Mouse (Mus musculus) megakaryocyte-erythroid progenitor cell, adult 5 weeks (primary cell): ENCODE data around the gene Lkaaear1. TPM values are rescaled to one million over a fixed set of nuclear protein-coding genes. Genes with fewer than 3 reads are reported as not detected.

Experiments
- polyA plus RNA-seq: library from polyadenylated mRNA; stranded (reverse); fragments of >175 nt; gene quantifications from 2 replicates; pipeline ENCODE4 v1.2.3, GENCODE M21; 2012

Lkaaear1 gene
- polyA plus RNA-seq: not detected in 2 replicates

DNA sequence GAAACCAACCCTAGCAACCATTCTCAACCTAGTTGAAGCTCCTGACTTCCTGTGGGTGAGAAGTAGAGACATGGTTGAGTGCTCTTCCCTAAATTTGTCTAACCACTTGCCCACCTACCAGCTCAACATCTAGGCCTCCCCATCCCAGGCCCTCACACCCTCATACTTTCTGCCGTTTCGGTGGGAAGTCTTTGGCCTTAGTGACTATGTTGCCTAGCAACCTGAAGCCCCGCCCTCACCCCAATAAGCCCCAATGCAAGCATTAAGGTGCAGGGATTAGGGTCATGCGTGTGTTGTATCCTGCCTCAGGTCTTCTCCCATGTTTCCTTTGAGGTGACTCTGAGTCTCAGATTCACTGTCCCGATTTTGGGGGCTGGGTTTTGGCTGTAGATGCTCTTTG lies at the start of gene Lkaaear1:
Gene Lkaaear1, minus strand, starts transcription at position 202 of the 400 bp plus-strand sequence.

DNA sequence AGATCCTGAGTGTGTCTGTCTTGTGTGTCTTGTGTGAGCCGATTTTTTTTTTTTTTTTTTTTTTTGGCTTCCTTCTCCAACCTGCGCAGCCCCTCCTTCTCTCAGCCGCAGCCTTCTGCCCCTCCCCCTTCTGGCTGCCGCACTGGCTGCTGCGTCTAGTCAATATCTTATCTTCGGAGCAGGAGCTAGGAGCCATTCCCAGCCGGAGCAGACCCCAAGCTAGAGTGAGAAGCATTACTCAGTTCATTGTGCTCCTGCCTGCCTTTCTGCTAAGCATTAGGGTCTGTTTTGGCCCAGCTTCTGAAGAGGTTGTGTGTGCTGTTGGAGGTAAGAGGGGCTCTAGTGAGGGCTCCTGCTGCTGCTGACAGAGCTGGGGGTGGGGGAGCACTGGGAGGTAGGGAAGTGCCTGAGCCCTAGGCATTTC lies 16.7 kb upstream of the Lkaaear1 start, which contains the start of gene Oprl1:
Gene Oprl1, plus strand, starts transcription at position 114 of the 424 bp plus-strand sequence.

DNA sequence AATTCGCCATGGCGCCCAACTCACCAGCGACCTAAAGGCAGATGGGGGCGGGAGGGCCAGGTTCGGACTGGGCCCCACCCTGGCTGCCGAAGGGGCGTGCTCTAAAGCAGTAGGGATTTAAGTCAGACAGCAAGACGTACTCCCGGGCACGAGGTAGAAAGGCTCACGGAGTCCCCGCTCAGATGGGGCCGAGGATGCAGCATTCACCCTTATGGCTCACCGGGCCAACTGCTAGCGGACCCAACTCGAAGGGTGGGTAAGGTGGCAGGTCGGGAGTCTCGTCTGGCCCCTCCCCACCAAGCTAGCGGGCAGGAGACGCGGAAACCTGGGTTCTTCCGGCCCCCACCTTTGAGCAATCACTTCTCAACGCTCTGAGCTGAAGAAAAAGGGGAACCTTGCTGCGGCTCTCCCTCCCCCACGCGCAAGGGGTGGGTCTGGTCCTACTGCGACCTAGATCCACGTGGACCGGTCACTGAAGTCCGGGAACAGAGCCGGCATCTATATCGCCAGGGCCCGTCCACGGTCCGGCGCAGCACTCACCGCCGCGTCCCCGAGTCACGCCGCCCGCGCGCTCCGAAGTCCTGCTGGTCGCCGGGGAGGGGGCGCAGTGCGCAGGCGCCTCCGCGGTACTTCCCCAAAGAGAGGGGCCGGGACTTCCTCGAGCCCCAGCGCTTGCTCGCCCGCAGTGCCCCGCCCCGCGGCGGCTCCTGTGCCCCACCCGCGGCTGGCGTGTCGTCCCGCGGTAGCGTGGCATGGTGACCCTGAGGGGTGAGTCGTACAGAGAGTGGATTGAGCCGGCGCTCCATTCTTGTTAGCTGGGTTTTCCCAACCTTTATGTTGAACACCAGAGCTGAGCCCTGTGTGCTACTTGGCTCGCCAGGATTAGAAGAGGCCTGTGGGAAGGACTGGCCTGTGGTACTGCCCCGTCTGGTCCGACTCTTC lies 4.6 kb downstream of the Lkaaear1 start, which contains the start of gene Rgs19:
Gene Rgs19, minus strand, starts transcription at position 639 of the 942 bp plus-strand sequence.

DNA sequence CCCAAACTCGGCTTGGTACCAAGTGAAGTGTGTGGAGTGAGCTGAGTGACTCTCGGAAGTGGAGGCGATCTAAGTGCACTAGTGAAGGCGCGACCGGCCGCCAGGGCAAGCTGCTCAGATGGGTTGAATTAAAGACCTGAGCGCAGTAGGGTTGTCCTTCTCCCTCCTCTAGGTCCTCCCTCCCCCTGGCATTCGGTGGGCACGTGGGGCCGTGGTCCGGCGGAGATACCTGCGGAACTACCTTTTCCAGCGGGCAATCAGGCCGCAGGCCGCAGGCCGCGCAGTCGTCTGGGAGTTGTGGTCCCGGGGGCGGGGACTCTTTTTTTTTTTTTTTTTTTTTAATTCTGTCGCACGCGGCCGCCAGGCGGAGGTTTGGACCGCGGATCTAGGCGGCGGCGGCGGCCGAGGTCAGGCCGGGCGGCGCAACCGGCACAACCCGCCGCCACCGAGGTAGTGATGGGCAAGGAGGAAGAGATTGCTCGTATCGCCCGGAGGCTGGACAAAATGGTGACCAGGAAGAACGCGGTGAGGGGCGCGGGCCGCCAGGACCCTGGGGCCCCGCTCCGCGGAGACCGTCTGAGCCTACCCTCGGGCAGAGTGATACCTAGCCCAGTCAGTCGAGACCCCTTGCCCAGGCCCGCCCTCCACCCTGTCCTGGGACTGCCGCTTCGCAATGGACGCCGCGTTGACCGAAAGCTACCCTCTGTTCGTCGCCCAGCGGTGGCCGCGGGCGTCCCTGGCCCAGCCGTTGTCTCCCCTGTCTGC lies 18.1 kb downstream of the Lkaaear1 start, which contains the start of gene Tcea2:
Gene Tcea2, plus strand, starts transcription at position 360 of the 765 bp plus-strand sequence.

DNA sequence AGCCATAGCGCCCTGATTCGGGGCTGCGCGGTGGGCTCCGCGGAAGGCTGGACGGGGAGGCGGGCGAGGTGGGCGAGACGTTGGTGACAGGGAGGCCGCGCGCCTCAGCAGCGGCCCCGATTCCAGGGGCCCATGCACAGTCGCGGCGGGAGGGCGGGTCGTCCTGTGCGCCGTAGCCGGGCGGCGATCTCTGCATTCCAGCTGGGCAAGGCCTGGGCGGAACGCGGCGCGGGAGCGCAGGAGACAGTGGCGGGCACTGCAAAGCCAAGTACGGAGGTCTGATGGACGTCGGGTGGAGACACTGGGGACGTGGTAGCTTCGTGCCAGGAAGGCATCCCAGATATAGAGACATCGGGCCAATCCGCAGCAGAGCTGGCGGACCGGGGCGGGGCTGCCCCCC lies 26.9 kb downstream of the Lkaaear1 start, which contains the start of gene Sox18:
Gene Sox18, minus strand, starts transcription at position 315 of the 400 bp plus-strand sequence.

DNA sequence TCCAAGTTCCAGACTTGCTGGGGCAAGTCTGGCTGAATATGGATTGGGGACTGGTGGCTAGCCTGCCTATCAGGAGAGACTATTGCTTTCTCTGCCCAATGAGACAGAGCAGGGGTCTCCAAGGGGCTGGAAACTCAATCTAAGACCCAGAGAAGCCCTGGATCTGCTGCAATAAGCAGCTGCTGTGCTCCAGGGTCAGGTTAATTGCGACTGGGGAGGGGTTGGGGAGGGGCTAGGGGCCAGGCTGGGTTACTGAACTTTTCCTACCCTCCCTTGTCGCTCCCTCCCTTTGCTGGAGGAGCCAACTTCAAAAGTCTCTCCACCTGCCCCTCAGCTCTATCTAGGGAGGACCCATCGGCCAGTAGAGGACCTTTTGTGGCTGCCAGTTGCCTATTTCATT lies 41.5 kb downstream of the Lkaaear1 start, which contains the start of gene Gm29797:
Gene Gm29797, plus strand, starts transcription at position 301 of the 400 bp plus-strand sequence.

Other genes with a start within 250 kb of the Lkaaear1 start
- 1.3 and 2.0 TPM in 2 replicates for gene Zbtb46, start 239.0 kb downstream of the Lkaaear1 start, polyA plus RNA-seq
- gene Abhd16b, start 205.2 kb downstream of the Lkaaear1 start, polyA plus RNA-seq: 0.03 and 0.05 TPM in 2 replicates
- 51.1 and 51.3 TPM in 2 replicates for gene Tpd52l2, start 201.3 kb downstream of the Lkaaear1 start, polyA plus RNA-seq
- 27.2 and 29.7 TPM in 2 replicates for gene Dnajc5, start 178.0 kb downstream of the Lkaaear1 start, polyA plus RNA-seq
- 68.5 and 70.4 TPM in 2 replicates for gene Uckl1, start 113.5 kb downstream of the Lkaaear1 start, polyA plus RNA-seq
- 14.2 and 19.5 TPM in 2 replicates for gene Prpf6, start 106.6 kb downstream of the Lkaaear1 start, polyA plus RNA-seq
- gene Zfp512b, start 105.6 kb downstream of the Lkaaear1 start, polyA plus RNA-seq: 83.7 and 124 TPM in 2 replicates
- gene Samd10, start 99.2 kb downstream of the Lkaaear1 start, polyA plus RNA-seq: 6.1 and 6.3 TPM in 2 replicates
- gene Gm29797, start 41.4 kb downstream of the Lkaaear1 start, polyA plus RNA-seq: 0.12 TPM in 1 of 2 replicates, not detected in the other
- 0.35 and 0.37 TPM in 2 replicates for gene Sox18, start 26.8 kb downstream of the Lkaaear1 start, polyA plus RNA-seq
- gene Tcea2, start 18.1 kb downstream of the Lkaaear1 start, polyA plus RNA-seq: 9.2 and 9.4 TPM in 2 replicates
- gene Rgs19, start 4.5 kb downstream of the Lkaaear1 start, polyA plus RNA-seq: 163 and 195 TPM in 2 replicates
- not detected in 2 replicates for gene Oprl1, start 16.6 kb upstream of the Lkaaear1 start, polyA plus RNA-seq
- 0.01 and 0.04 TPM in 2 replicates for gene Myt1, start 64.9 kb upstream of the Lkaaear1 start, polyA plus RNA-seq
- 9.0 and 10.7 TPM in 2 replicates for gene Pcmtd2, start 139.4 kb upstream of the Lkaaear1 start, polyA plus RNA-seq
- 1.1 and 3.5 TPM in 2 replicates for gene Polr3k, start 165.9 kb upstream of the Lkaaear1 start, polyA plus RNA-seq